Mouse (Mus musculus): ENCODE measurements around the gene Nav2.
A peak's percentile ranks its signal among the peaks of the same experiment; 100 is the strongest.

The Nav2 gene

DNA sequence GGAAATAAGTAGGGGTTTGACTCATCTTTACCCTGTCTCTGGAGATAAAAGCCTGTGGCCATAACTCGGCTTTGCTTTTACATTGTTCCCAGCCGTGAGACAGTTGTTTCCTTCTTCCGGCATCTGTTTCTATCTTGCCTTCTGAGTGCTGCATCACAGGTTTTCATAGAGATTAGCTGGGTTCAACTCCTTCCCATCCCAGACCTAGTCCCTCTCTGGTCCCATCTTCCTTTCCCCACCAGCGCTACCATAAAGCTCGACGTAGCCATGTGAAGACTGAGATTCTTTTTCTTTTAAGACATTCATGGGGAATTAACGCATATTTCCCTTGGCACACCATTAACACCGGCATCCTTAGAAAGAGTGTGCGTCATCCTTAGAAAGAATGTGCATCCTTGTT lies 613.5 kb downstream of the Nav2 start:
- no peak for DNase-seq (ENCODE audit: low spot score)

GRCm38 (mm10) chr7:49522411-49523114 lies 614.0 kb downstream of the Nav2 start:
- DNase-seq (ENCODE audit: low spot score) = peak; percentile 20

- no peak for DNase-seq (ENCODE audit: low spot score)
These were observed 614.6 kb downstream of the Nav2 start for GRCm38 (mm10) chr7:49523115-49523445.

DNA sequence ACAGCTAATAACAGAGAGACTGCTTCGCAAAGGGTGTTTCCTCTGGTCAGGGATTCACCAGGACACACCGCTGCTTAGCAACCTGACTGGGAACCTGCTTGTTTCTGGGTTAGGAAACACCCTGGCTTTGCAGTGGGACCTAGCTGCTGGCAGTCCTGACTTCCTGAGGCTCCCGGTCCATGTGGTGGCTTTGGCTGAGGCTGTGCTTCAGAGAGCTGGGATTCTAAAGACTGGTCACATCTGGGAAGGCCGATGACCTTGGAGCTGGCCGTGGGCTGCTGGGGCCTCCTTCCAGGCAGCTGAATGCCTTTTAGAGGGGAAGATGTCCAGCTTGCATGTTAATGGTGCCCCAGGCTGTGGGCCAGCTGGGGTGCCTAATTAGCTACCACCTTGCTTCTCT lies 615.2 kb downstream of the Nav2 start:
- no peak for DNase-seq (ENCODE audit: low spot score)

GRCm38 (mm10) chr7:49525348-49526100 lies 617.0 kb downstream of the Nav2 start:
- DNase-seq (ENCODE audit: low spot score) = no peak

GRCm38 (mm10) chr7:49526101-49526499 lies 617.6 kb downstream of the Nav2 start:
- no peak for DNase-seq (ENCODE audit: low spot score)

DNA sequence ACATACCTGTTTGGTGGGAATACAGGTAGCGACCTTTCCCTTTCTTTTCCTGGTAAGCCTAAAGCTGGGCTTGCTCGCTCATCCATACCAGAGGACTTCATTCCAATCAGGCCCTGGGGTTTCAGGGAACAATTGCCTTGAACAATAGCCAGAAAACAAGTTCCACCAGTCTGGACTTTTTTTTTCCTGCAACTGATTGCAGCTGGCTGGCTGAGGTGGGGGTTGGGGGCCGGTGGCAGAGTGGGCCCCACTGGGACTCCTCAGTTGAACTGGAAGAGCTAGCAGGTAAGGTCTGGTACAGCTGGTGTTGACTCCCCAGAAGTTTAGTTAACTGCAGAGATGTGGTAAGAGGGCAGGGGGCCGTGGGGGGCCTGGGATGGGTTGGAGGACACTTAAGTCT lies 619.0 kb downstream of the Nav2 start:
- no peak for DNase-seq (ENCODE audit: low spot score)

DNA sequence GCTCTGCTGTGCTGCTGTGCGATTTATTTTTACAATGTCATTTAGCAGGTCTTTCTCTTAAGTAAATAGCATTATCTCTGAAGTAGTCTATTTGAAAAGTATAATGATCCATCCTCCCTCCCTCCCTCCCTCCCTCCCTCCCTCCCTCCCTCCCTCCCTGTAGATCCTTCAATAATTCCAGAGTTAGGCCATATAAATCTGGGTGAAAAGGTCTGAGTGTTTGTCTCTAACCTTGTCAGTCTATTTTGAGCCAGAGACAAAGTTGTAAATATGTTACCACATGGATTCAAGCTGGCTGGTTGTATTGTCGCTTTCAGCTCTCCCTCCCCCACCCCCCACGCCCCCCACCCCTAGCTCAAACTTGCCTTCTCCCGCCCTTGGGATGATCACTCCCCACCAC lies 619.4 kb downstream of the Nav2 start:
- no peak for DNase-seq (ENCODE audit: low spot score)

DNA sequence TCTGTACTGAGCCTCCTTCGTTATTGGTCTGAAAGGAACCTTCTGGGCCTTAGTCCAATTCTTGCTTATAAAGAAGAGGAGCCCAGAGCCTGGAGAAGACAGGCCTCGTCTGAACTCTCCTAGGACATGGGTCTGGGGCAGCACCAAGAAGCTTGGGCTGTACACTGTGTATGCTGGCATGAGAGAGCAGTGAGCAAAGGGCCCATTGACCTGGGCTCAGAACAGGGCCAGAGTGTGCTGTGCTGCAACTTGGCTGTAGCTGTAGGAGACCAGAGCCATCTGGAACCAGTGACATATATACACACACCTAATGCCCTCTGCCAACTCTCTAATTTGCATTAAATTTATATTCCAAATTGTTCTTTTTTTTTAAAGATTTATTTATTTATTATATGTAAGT lies 621.0 kb downstream of the Nav2 start:
- no peak for DNase-seq (ENCODE audit: low spot score)

- DNase-seq (ENCODE audit: low spot score) = no peak
These were observed 625.1 kb downstream of the Nav2 start for GRCm38 (mm10) chr7:49533571-49533970.

- no peak for DNase-seq (ENCODE audit: low spot score)
These were observed 625.7 kb downstream of the Nav2 start for GRCm38 (mm10) chr7:49534208-49534607.

GRCm38 (mm10) chr7:49538360-49538759 lies 629.8 kb downstream of the Nav2 start:
- DNase-seq (ENCODE audit: low spot score) = no peak

DNA sequence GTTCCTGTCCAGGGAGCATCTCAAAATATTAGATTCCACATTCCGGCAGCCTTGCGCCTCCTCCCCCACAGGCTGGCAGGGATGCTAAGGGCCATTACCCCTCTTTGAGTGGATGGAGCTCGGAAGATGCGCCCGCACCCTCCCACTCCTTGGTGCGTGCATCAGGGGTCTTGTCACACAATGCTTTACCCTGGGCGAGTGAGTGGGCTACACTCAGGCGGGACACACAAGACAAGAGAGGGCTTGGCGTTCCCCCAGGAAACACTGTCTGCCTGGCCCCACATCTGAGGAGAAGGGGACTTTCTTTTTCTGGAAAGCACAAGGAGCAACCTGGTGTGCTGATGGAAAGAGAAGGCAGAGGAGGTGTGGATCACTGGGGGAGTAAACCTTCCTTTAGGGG lies 631.7 kb downstream of the Nav2 start:
- no peak for DNase-seq (ENCODE audit: low spot score)

DNA sequence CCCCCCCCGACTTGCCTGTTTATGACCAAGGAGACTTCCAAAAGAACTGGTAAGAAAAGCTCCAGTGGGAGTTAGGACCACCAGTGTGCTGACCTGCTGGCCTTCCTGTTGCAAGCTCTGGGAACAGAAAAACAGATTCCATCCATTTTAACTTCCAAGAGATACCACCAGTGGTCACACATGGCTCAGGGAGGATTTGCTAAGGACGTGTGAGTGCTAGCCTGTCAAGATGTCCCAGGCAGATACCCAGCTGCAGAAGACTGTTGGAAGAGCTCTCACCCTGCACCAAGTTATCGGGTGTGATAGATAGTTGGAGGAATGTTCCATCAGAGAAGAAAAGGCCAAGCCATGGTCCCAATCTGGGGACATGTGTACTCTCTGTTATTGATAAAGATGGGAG lies 633.6 kb downstream of the Nav2 start:
- DNase-seq (ENCODE audit: low spot score) = no peak

GRCm38 (mm10) chr7:49544775-49545705 lies 636.5 kb downstream of the Nav2 start:
- DNase-seq (ENCODE audit: low spot score) = no peak

DNA sequence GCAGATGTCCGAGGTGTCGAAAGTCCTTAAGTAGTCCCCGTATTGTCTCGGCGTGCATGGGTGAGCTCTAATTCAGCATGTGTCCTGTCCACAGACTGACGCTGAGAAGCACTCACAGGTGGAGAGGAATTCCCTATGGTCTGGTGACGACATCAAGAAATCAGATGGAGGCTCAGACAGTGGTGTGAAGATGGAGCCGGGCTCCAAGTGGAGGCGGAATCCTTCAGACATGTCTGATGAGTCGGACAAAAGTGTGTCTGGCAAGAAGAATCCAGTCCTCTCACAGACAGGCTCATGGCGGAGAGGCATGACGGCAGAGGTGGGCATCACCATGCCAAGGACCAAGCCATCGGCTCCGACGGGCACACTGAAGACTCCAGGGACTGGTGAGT lies 637.2 kb downstream of the Nav2 start:
- DNase-seq (ENCODE audit: low spot score) = no peak

- peak; percentile 34 for DNase-seq (ENCODE audit: low spot score)
These were observed 639.9 kb downstream of the Nav2 start for GRCm38 (mm10) chr7:49548397-49548796.

DNA sequence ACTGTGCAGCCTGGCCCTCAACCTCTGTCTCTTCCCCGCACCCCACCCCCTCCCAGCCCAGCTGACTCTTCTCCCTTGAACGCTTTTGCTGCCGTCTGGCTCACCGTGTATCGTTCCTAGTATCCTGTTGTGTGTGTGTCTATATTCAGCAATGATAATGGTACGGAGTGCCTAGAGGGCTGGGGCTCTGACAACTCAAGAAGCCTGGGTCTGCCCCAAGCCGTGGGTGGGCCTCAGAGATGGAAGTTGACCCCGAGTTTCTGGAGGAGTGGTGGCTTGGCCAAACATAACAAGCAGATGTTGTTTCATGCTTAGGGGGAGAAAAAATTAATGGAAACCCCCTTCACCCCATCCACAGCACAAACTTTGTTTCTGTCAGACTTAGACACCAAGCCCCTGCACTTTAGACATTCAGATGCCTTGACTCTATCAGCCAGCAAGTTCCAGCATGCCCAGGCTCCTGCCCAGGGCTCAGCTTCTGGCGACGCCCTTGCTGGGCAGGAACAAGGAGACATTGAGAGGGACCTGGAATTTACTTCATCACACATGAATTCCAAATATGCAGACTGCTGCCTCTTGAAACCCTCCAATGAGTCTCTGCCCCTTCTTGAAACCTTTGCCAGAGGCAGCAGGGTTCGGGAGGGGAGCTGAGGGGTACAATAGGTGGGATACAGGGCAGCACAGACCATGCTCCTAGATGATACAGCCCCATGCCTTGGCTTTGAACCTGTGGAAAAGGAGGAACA lies 644.9 kb downstream of the Nav2 start:
- peak; percentile 70 for DNase-seq (ENCODE audit: low spot score)

GRCm38 (mm10) chr7:49558240-49558640 lies 649.7 kb downstream of the Nav2 start:
- no peak for DNase-seq (ENCODE audit: low spot score)

DNA sequence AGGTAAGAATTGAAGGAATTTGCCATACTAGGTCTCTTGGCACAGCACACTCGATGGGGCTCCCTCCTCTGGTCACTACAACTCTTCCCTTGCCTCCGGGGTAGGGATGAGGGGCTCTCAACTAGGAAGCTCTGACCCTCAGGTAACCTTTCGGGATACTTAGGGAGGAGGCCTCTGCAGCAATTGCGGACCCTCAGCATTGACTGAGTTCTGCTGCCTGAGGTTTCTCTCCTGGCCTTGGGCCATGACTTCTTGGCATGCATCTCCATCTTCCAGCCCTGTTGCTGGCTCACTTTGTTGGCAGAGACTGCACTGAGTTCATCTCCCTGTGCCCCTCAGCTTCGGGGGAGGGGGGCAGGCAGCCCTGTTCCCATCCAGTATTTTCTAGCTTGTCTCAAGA lies 650.4 kb downstream of the Nav2 start:
- DNase-seq (ENCODE audit: low spot score) = no peak

DNA sequence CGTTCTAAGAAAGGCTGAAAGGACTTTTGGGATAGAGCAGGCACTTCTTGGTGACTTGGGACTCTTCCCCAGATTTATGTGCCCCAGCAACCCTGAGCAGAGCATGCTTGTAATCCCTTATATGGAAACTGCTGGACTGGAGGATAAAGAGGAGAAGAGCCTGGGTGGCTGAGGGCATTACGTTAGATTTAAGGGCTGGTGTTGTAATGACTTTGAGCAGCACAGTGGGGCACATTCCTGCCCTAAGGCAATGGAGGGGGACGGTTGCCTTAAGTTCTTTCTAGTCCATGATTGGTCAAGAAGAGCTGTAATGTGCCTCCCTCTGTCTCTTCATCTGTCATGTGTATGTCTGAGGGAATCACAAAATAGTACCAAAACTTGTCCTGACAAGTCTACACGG lies 651.5 kb downstream of the Nav2 start:
- no peak for DNase-seq (ENCODE audit: low spot score)

- DNase-seq (ENCODE audit: low spot score) = no peak
These were observed 653.9 kb downstream of the Nav2 start for GRCm38 (mm10) chr7:49562404-49562803.

Measured in lung, postnatal 25 days (tissue).